Mouse (Mus musculus) embryonic fibroblast, embryonic 13.5 days (primary cell): Measurements from ENCODE around the gene Frmpd4. TPM values are rescaled to one million over a fixed set of nuclear protein-coding genes. Genes with fewer than 3 reads are reported as not detected.

ENCODE experiments used
- H3K27ac ChIP-seq: 2 replicates; pipeline ENCODE4 v1.5.1; 2012; ENCODE audit warnings: low read length, control low read depth, inconsistent platforms; ENCODE audit not compliant: insufficient read depth
- H3K4me1 ChIP-seq: 2 replicates; pipeline ENCODE4 v1.6.1; 2011; ENCODE audit warnings: low read length; ENCODE audit not compliant: control insufficient read depth, insufficient read depth
- H3K4me3 ChIP-seq: 2 replicates; pipeline ENCODE4 v1.5.1; 2011; ENCODE audit warnings: mild to moderate bottlenecking, control low read depth, low read length; ENCODE audit not compliant: insufficient read depth
- CTCF ChIP-seq: IDR thresholded peaks from 2 replicates; pipeline ENCODE4 v1.5.1; 2011; ENCODE audit warnings: mild to moderate bottlenecking, control low read depth, low read length, moderate library complexity, borderline replicate concordance; ENCODE audit not compliant: insufficient read depth
- POLR2A ChIP-seq: IDR thresholded peaks from 2 replicates; pipeline ENCODE4 v1.6.1; 2011; ENCODE audit warnings: low read depth, mild to moderate bottlenecking, control low read depth, low read length, moderate library complexity
- polyA plus RNA-seq: library from polyadenylated mRNA; stranded (reverse); fragments of >200 nt; gene quantifications from 2 replicates; pipeline ENCODE4 v1.2.4, GENCODE M21; 2011; ENCODE audit warnings: low read depth; ENCODE audit not compliant: missing spikeins, insufficient read length

Frmpd4 gene
- polyA plus RNA-seq, 1 experiment = 0.16 TPM

DNA sequence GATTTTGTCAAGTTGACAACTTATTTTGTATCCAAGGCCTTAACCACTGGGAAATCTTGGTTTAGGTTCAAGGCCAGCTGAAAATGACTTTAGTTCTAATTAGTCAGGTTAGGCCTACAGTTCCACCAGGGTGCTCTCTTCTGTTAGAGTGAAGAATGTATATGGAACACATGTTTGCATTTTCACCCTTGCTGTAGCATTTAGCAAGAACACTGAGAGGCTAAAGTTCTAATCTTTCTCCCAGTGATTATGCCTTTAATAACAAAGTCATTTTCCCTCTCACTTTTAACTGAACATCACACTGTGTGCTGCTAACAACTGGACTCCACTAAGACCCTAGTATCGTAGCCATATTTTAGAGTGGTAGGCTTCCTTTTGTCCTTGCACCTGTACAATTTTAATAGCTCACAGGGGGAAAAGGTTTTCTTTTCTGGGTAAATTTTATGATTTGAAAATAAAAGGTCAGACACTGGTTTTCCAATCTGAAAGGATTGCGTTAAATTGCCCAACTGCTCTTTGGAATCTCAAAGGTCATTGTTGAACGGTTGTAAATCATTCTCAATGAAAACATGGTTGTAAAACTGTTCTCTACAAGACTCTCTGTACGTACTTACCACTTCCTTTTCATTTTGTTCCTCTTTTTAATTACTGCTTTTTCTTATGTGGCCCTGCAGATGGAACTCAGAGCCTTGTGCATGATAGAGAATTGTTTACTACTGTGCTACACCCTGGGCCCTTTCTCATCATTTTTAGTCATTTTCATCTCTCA lies 1093.4 kb downstream of the Frmpd4 start:
- Histone ChIP-seq H3K27ac (no peak overlapping the region), H3K4me3 (no peak overlapping the region), H3K4me1 (no peaks in the 10 kb centered on the region)
- TF ChIP-seq CTCF = no peak

DNA sequence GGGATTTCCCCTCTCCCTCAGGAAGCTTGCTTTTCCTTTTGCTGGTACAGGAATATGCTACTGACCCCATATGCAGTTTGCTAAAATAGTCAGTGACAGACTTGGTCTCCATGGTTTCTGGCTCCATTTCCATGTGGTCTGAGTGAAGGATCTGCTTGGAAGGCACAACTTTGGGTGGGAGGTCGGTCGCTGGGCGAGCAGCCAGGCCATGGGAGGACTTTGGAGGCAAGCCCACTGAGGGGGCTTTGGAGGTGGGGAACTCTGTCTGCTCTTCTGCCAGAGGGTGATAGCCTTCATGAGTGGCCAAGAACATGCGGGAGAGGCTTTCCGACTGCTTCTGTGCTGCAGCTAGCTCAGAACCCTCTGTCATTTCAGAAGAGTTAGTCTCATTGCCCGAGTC lies 1099.4 kb downstream of the Frmpd4 start:
- H3K4me1 ChIP-seq = no peaks in the 10 kb centered on the region
- H3K4me3 ChIP-seq = no peak overlapping the region
- TF ChIP-seq POLR2A (no peak), CTCF (no peak)
- H3K27ac ChIP-seq = no peak overlapping the region

DNA sequence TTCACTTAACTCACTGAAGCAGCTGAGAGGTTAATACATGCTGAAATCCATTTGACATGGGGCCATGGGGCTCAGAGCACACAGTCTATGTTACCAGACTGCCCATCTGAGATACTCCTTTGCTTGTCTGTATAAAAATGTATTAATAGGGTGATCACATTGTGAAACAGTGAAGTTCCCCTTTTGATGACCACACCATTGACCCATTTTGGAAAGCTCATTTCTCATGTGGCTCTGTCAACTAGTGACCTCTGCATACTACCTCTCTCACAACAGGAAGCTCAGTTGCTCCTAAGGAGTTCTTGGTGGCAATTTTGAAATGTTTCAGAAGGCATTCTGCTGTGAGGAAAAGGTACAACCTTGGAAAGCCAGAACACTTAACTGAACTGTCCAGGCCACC lies 1142.1 kb downstream of the Frmpd4 start:
- Histone ChIP-seq H3K4me1 (no peaks in the 10 kb centered on the region), H3K4me3 (no peak overlapping the region)
- TF ChIP-seq CTCF = no peak
- TF ChIP-seq POLR2A = no peak

DNA sequence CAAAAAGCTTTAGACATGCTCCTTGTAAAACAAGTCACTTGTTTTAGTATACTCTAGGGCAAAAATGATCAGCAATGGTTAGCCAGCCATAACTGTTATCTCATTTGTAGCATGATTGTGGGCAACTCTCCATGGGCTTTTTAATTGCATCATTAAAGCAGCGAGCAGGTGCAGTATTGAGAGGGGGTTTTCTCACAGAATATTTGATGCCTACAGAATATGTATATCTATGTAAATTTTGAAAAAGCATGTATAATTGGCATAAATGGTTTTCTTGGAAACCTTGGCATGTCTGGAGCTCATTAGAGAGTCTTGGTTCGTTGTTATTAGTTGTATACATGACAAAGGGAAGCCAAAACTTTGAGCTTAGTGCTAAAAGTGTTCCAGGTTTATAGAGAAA lies 1143.1 kb downstream of the Frmpd4 start:
- Histone ChIP-seq H3K4me3 (no peak overlapping the region), H3K4me1 (no peaks in the 10 kb centered on the region), H3K27ac (no peak overlapping the region)
- TF ChIP-seq POLR2A (no peak), CTCF (no peak)

More for the DNA sequence above, 1142.1 kb downstream of the Frmpd4 start:
- no peak overlapping the region for H3K27ac ChIP-seq

Other genes starting within 250 kb of the Frmpd4 start
- gene Msl3, start 96.7 kb upstream of the Frmpd4 start, polyA plus RNA-seq = 47.3 and 61.7 TPM in 2 replicates
- 2.7 and 3.9 TPM in 2 replicates for gene Arhgap6, start 217.9 kb upstream of the Frmpd4 start, polyA plus RNA-seq